Mouse (Mus musculus): ENCODE measurements around the gene Olfr616.
"Not testable (repeated sequence)": the region's sequence is repeated elsewhere in the genome, so short reads cannot be mapped to it uniquely, and the experiment has no call there.

DNA sequence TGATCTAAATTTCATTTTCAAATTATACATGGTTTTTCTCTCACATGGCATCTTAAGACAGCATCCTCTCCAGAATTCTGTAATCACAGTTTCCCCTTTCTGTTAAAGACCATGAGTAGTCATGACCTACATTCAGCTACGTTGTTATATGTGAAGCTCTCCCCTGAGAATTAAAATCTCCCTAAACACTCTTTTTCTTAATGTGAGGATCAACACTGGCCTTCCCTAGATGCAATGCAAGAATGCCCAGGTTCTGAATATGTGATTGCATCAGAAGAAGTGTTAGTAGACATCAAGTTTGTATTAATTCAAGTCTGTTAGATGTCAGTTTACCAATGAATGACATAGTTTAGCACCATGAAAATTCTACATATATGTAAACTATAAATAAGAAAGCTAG is 48.2 kb downstream of the Olfr616 start, which contains the start of gene Olfr611:
- not testable (repeated sequence) for TF ChIP-seq POLR2A (IDR thresholded peaks at IDR 0.05; ENCODE audit: borderline replicate concordance, extremely low read depth, low read depth, low read length); CTCF (IDR thresholded peaks at IDR 0.05; ENCODE audit: insufficient read depth, low read length)
